Mouse (Mus musculus): ENCODE results near the gene Evx2.
A peak's percentile ranks its signal among the peaks of the same experiment; 100 is the strongest.

Evx2 gene

GRCm38 (mm10) chr2:74695383-74695782, 36.0 kb upstream of the Evx2 start:
- no peak for DNase-seq

- peak; percentile 57 for DNase-seq
Measured at GRCm38 (mm10) chr2:74694066-74694465, 34.7 kb upstream of the Evx2 start.

GRCm38 (mm10) chr2:74693432-74693827, 34.1 kb upstream of the Evx2 start:
- DNase-seq = no peak

GRCm38 (mm10) chr2:74692808-74693431, 33.6 kb upstream of the Evx2 start:
- no peak for DNase-seq

- DNase-seq = no peak
Measured at GRCm38 (mm10) chr2:74691995-74692807, 32.8 kb upstream of the Evx2 start.

- DNase-seq = peak; percentile 14
Measured at GRCm38 (mm10) chr2:74691022-74691951, 31.9 kb upstream of the Evx2 start, which contains the start of gene Hoxd10. TSS of gene Hoxd10 (plus strand) at chr2:74691924.

GRCm38 (mm10) chr2:74690338-74690716, 31.0 kb upstream of the Evx2 start:
- no peak for DNase-seq

GRCm38 (mm10) chr2:74689574-74690337, 30.4 kb upstream of the Evx2 start:
- DNase-seq = no peak

GRCm38 (mm10) chr2:74688795-74689573, 29.6 kb upstream of the Evx2 start:
- DNase-seq = no peak

GRCm38 (mm10) chr2:74687698-74688555, 28.6 kb upstream of the Evx2 start:
- DNase-seq = no peak

- peak; percentile 22 for DNase-seq
Measured at GRCm38 (mm10) chr2:74686988-74687697, 27.8 kb upstream of the Evx2 start.

GRCm38 (mm10) chr2:74686301-74686987, 27.1 kb upstream of the Evx2 start:
- DNase-seq = peak; percentile 68

- DNase-seq = no peak
Measured at GRCm38 (mm10) chr2:74685059-74685603, 25.8 kb upstream of the Evx2 start.

GRCm38 (mm10) chr2:74684106-74684505, 24.7 kb upstream of the Evx2 start:
- no peak for DNase-seq

GRCm38 (mm10) chr2:74683471-74683951, 24.2 kb upstream of the Evx2 start:
- DNase-seq = no peak

- DNase-seq = no peak
Measured at GRCm38 (mm10) chr2:74682796-74683195, 23.4 kb upstream of the Evx2 start.

- DNase-seq = peak; percentile 28
Measured at GRCm38 (mm10) chr2:74681594-74682531, 22.5 kb upstream of the Evx2 start.

All from thymus, postnatal 4 days (tissue).